8 mouse cellular contexts compared by ENCODE assay signal in the genomic region with DNA sequence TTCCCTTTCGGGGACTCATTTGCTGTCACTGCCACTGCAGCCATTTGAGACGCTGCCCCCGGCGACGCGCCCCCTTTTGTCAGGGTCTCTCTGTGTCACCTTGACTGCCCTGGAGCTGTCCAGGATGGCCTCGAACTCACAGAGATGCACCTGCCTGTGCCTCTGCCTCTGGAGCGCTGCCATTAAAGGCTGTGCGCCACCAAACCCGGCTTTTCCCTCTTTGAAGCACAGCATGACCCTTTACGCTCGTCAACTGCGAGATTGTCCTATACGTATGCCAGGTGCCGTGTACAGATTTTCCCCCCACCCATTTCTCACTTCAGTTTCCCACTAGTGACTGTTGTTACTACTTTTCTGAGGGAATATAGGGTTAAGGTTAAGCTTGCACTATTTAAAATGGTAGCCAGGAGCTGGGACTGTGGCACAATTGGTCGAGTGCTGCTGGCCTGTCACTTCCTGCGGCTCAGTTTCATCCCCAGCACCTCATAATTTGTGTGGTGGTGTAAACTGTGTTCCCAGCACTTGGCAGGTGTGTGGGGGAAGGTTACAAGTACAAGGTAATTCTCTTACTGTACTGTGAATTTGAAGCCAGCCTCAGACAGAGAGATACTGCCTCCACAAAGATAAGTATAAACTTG. TPM values are rescaled to one million over a fixed set of nuclear protein-coding genes. Genes with fewer than 3 reads are reported as not detected.
DNase-seq lines count a peak whose midpoint lies in the region; ATAC-seq lines count a peak whose summit lies in the region.

No protein-coding gene starts in this region.

- H3K27ac ChIP-seq in lung, embryonic 15.5 days, result no peak overlapping the region
- H3K27ac ChIP-seq in brown adipose tissue, adult 24 weeks (replicated peaks; ENCODE audit: low read depth, low read length), result peak overlapping the region; percentile 90
- H3K27ac ChIP-seq in forebrain, embryonic 16.5 days (ENCODE audit: low read length), result peak overlapping the region; percentile 70; the same call in 1 of the 2 replicates
- H3K27ac ChIP-seq in limb, embryonic 13.5 days, result no peak overlapping the region
- H3K27ac ChIP-seq in neural tube, embryonic 13.5 days (replicated peaks), result peak overlapping the region; percentile 70; the same call in 1 of the 2 replicates

- 3% methylated on average over 17 of the region's 17 CpGs for WGBS in lung, embryonic 15.5 days
- 10% methylated on average over 17 of the region's 17 CpGs for WGBS in forebrain, embryonic 16.5 days
- 4% methylated on average over 17 of the region's 17 CpGs for WGBS in limb, embryonic 13.5 days
- WGBS in neural tube, embryonic 13.5 days, result 8% methylated on average over 17 of the region's 17 CpGs

- peak overlapping the region; percentile 91 for H3K4me3 ChIP-seq in lung, embryonic 15.5 days
- peak overlapping the region; percentile 90 for H3K4me3 ChIP-seq in brown adipose tissue, adult 24 weeks (ENCODE audit: insufficient read depth, low read depth, low read length)
- peak overlapping the region; percentile 95 for H3K4me3 ChIP-seq in forebrain, embryonic 16.5 days (replicated peaks; ENCODE audit: low read length)
- peak overlapping the region; percentile 92 for H3K4me3 ChIP-seq in limb, embryonic 13.5 days
- peak overlapping the region; percentile 84 for H3K4me3 ChIP-seq in neural tube, embryonic 13.5 days

- H3K9ac ChIP-seq in lung, embryonic 15.5 days, result peak overlapping the region; percentile 82
- peak overlapping the region; percentile 67 for H3K9ac ChIP-seq in forebrain, embryonic 16.5 days (replicated peaks; ENCODE audit: low read depth, low read length)
- H3K9ac ChIP-seq in limb, embryonic 13.5 days, result peak overlapping the region; percentile 85
- peak overlapping the region; percentile 87 for H3K9ac ChIP-seq in neural tube, embryonic 13.5 days

- H3K9me3 ChIP-seq in lung, embryonic 15.5 days, result no peaks in the 10 kb centered on the region
- H3K9me3 ChIP-seq in forebrain, embryonic 16.5 days (ENCODE audit: control insufficient read depth, low read length), result no peaks in the 10 kb centered on the region
- no peaks in the 10 kb centered on the region for H3K9me3 ChIP-seq in limb, embryonic 13.5 days
- no peaks in the 10 kb centered on the region for H3K9me3 ChIP-seq in neural tube, embryonic 13.5 days

- peak overlapping the region; percentile 88 for H3K4me2 ChIP-seq in lung, embryonic 15.5 days
- H3K4me2 ChIP-seq in forebrain, embryonic 16.5 days (ENCODE audit: low read length), result peak overlapping the region; percentile 92
- peak overlapping the region; percentile 95 for H3K4me2 ChIP-seq in limb, embryonic 13.5 days (replicated peaks)
- H3K4me2 ChIP-seq in neural tube, embryonic 13.5 days, result peak overlapping the region; percentile 77

- ATAC-seq in lung, embryonic 15.5 days (ENCODE audit: borderline replicate concordance, extremely low read depth, low FRiP score, low TSS enrichment), result no peak; the same call in 1 of the 2 replicates
- peak; percentile 10; the same call in 1 of the 2 replicates for ATAC-seq in forebrain, embryonic 16.5 days
- no peak for ATAC-seq in limb, embryonic 13.5 days (ENCODE audit: low FRiP score, low read depth)
- ATAC-seq in neural tube, embryonic 13.5 days (ENCODE audit: low read depth), result peak; percentile 29; the same call in 1 of the 2 replicates

- H3K4me1 ChIP-seq in lung, embryonic 15.5 days, result peaks cover 6% of the 10 kb centered on the region; the same call in 1 of the 2 replicates
- H3K4me1 ChIP-seq in brown adipose tissue, adult 24 weeks (ENCODE audit: control insufficient read depth, insufficient read depth, insufficient read length, low read length), result no peaks in the 10 kb centered on the region
- peaks cover 6% of the 10 kb centered on the region for H3K4me1 ChIP-seq in forebrain, embryonic 16.5 days (replicated peaks; ENCODE audit: control insufficient read depth, insufficient read depth, low read length)
- H3K4me1 ChIP-seq in limb, embryonic 13.5 days, result peaks cover 6% of the 10 kb centered on the region
- H3K4me1 ChIP-seq in neural tube, embryonic 13.5 days (replicated peaks), result peaks cover 7% of the 10 kb centered on the region

- H3K36me3 ChIP-seq in lung, embryonic 15.5 days, result peaks cover 11% of the 10 kb centered on the region; the same call in 1 of the 2 replicates
- peaks cover 13% of the 10 kb centered on the region for H3K36me3 ChIP-seq in forebrain, embryonic 16.5 days (ENCODE audit: control insufficient read depth, insufficient read depth)
- peaks cover 21% of the 10 kb centered on the region for H3K36me3 ChIP-seq in limb, embryonic 13.5 days
- peaks cover 21% of the 10 kb centered on the region for H3K36me3 ChIP-seq in neural tube, embryonic 13.5 days

- DNase-seq in lung, postnatal 14 days, result no peak
- DNase-seq in layer of hippocampus, adult 18-20 months (ENCODE audit: low spot score in 2 of 2), result no peak
- DNase-seq in right cerebral cortex, postnatal 14 days, result no peak

- no peaks in the 10 kb centered on the region for H3K27me3 ChIP-seq in lung, embryonic 15.5 days
- H3K27me3 ChIP-seq in forebrain, embryonic 16.5 days (replicated peaks; ENCODE audit: control insufficient read depth, insufficient read depth, low read length), result no peaks in the 10 kb centered on the region
- no peaks in the 10 kb centered on the region for H3K27me3 ChIP-seq in limb, embryonic 13.5 days
- no peaks in the 10 kb centered on the region for H3K27me3 ChIP-seq in neural tube, embryonic 13.5 days

RNA-seq across cellular contexts. Expression of a gene that starts 0.7 kb away (rescaled TPM):
- 37.6 and 40.4 TPM in 2 replicates for polyA plus RNA-seq in lung, embryonic 15.5 days (2015; fragmentation: Nextera tagmentation; extraction: Ambion mirVana)
- polyA plus RNA-seq in brown adipose tissue, adult 24 weeks (2012; ENCODE audit: insufficient read depth, insufficient read length, missing spikeins), result 95.7 and 103 TPM in 2 replicates
- polyA plus RNA-seq in forebrain, embryonic 16.5 days (2015; fragmentation: Nextera tagmentation; extraction: Ambion mirVana), result 62.9 and 64.3 TPM in 2 replicates
- 41.8 and 43.6 TPM in 2 replicates for polyA plus RNA-seq in limb, embryonic 13.5 days (2015; fragmentation: Nextera tagmentation; extraction: Ambion mirVana)
- polyA plus RNA-seq in neural tube, embryonic 13.5 days (2015; fragmentation: Nextera tagmentation; extraction: Ambion mirVana), result 49.9 and 58.7 TPM in 2 replicates
- total RNA-seq in layer of hippocampus, adult 18-20 months (2021), result 10 to 100 TPM; 42.0 to 44.9 TPM

RNA-seq across cellular contexts. Expression of a gene that starts 7.5 kb away (rescaled TPM):
- 141 and 150 TPM in 2 replicates for polyA plus RNA-seq in lung, embryonic 15.5 days (2015; fragmentation: Nextera tagmentation; extraction: Ambion mirVana)
- polyA plus RNA-seq in brown adipose tissue, adult 24 weeks (2012; ENCODE audit: insufficient read depth, insufficient read length, missing spikeins), result 122 and 124 TPM in 2 replicates
- polyA plus RNA-seq in forebrain, embryonic 16.5 days (2015; fragmentation: Nextera tagmentation; extraction: Ambion mirVana), result 168 and 176 TPM in 2 replicates
- polyA plus RNA-seq in limb, embryonic 13.5 days (2015; fragmentation: Nextera tagmentation; extraction: Ambion mirVana), result 141 and 144 TPM in 2 replicates
- 185 and 190 TPM in 2 replicates for polyA plus RNA-seq in neural tube, embryonic 13.5 days (2015; fragmentation: Nextera tagmentation; extraction: Ambion mirVana)
- total RNA-seq in layer of hippocampus, adult 18-20 months (2021), result 100 to 1,000 TPM; 240 to 249 TPM

RNA-seq across cellular contexts. Expression of a gene that starts 20.6 kb away (rescaled TPM):
- 1,439 and 1,513 TPM in 2 replicates for polyA plus RNA-seq in lung, embryonic 15.5 days (2015; fragmentation: Nextera tagmentation; extraction: Ambion mirVana)
- 93.6 and 365 TPM in 2 replicates for polyA plus RNA-seq in brown adipose tissue, adult 24 weeks (2012; ENCODE audit: insufficient read depth, insufficient read length, missing spikeins)
- 1,337 and 1,455 TPM in 2 replicates for polyA plus RNA-seq in forebrain, embryonic 16.5 days (2015; fragmentation: Nextera tagmentation; extraction: Ambion mirVana)
- polyA plus RNA-seq in limb, embryonic 13.5 days (2015; fragmentation: Nextera tagmentation; extraction: Ambion mirVana), result 1,815 and 1,838 TPM in 2 replicates
- polyA plus RNA-seq in neural tube, embryonic 13.5 days (2015; fragmentation: Nextera tagmentation; extraction: Ambion mirVana), result 1,475 and 1,543 TPM in 2 replicates
- total RNA-seq in layer of hippocampus, adult 18-20 months (2021), result 100 to 1,000 TPM; 720 to 803 TPM

RNA-seq across cellular contexts. Expression of a gene that starts 44.5 kb away (rescaled TPM):
- polyA plus RNA-seq in lung, embryonic 15.5 days (2015; fragmentation: Nextera tagmentation; extraction: Ambion mirVana), result 105 and 112 TPM in 2 replicates
- 187 and 188 TPM in 2 replicates for polyA plus RNA-seq in brown adipose tissue, adult 24 weeks (2012; ENCODE audit: insufficient read depth, insufficient read length, missing spikeins)
- polyA plus RNA-seq in forebrain, embryonic 16.5 days (2015; fragmentation: Nextera tagmentation; extraction: Ambion mirVana), result 85.3 and 101 TPM in 2 replicates
- 83.6 and 93.9 TPM in 2 replicates for polyA plus RNA-seq in limb, embryonic 13.5 days (2015; fragmentation: Nextera tagmentation; extraction: Ambion mirVana)
- 123 and 138 TPM in 2 replicates for polyA plus RNA-seq in neural tube, embryonic 13.5 days (2015; fragmentation: Nextera tagmentation; extraction: Ambion mirVana)
- total RNA-seq in layer of hippocampus, adult 18-20 months (2021), result 100 to 1,000 TPM; 105 to 112 TPM

RNA-seq across cellular contexts. Expression of a gene that starts 46.8 kb away (rescaled TPM):
- 262 and 286 TPM in 2 replicates for polyA plus RNA-seq in lung, embryonic 15.5 days (2015; fragmentation: Nextera tagmentation; extraction: Ambion mirVana)
- 40.6 and 50.7 TPM in 2 replicates for polyA plus RNA-seq in brown adipose tissue, adult 24 weeks (2012; ENCODE audit: insufficient read depth, insufficient read length, missing spikeins)
- polyA plus RNA-seq in forebrain, embryonic 16.5 days (2015; fragmentation: Nextera tagmentation; extraction: Ambion mirVana), result 165 and 183 TPM in 2 replicates
- polyA plus RNA-seq in limb, embryonic 13.5 days (2015; fragmentation: Nextera tagmentation; extraction: Ambion mirVana), result 314 and 331 TPM in 2 replicates
- 170 and 220 TPM in 2 replicates for polyA plus RNA-seq in neural tube, embryonic 13.5 days (2015; fragmentation: Nextera tagmentation; extraction: Ambion mirVana)
- total RNA-seq in layer of hippocampus, adult 18-20 months (2021), result 10 to 100 TPM; 81.2 to 88.2 TPM

Comparison
In these comparisons a context has a peak if more than half of its experiments do, and no peak if none do; other contexts are left out.
1. ATAC-seq: peak in forebrain, embryonic 16.5 days (single experiment) and neural tube, embryonic 13.5 days (single experiment); none in lung, embryonic 15.5 days (single experiment) and limb, embryonic 13.5 days (single experiment).
2. H3K27ac ChIP-seq: peak in brown adipose tissue, adult 24 weeks (single experiment), forebrain, embryonic 16.5 days (single experiment) and neural tube, embryonic 13.5 days (single experiment); none in lung, embryonic 15.5 days (single experiment) and limb, embryonic 13.5 days (single experiment).
3. Peak in every context shown above with its lines, with median percentiles within 50 percentile points of each other: H3K4me2 ChIP-seq, H3K4me3 ChIP-seq and H3K9ac ChIP-seq.